Mouse (Mus musculus) C2C12 (cell line): ENCODE measurements around the gene Fnbp1.

Source experiments
- CEBPB ChIP-seq: IDR thresholded peaks from one replicate; pipeline ENCODE4 v1.6.1; 2011; ENCODE audit warnings: low read depth, mild to moderate bottlenecking, control low read depth, moderate library complexity
- CTCF ChIP-seq: IDR thresholded peaks from one replicate; pipeline ENCODE4 v1.5.1; 2011; ENCODE audit not compliant: control insufficient read depth, insufficient read depth, insufficient read length
- FOSL1 ChIP-seq: IDR thresholded peaks from one replicate; pipeline ENCODE4 v1.8.0; 2011; ENCODE audit warnings: mild to moderate bottlenecking, low read length; ENCODE audit not compliant: poor library complexity, insufficient read depth, severe bottlenecking
- MAX ChIP-seq: IDR thresholded peaks from one replicate; pipeline ENCODE4 v1.6.1; 2011; ENCODE audit warnings: mild to moderate bottlenecking, control low read depth
- MYOD1 ChIP-seq: IDR thresholded peaks from one replicate; pipeline ENCODE4 v1.6.1; 2011; ENCODE audit warnings: low read depth; ENCODE audit not compliant: control insufficient read depth, insufficient read length
- MYOG ChIP-seq: IDR thresholded peaks from one replicate; pipeline ENCODE4 v1.6.1; 2011; ENCODE audit not compliant: control insufficient read depth, insufficient read length; ENCODE audit errors: extremely low read depth
- USF1 ChIP-seq: IDR thresholded peaks from one replicate; pipeline ENCODE4 v1.6.1; 2011; ENCODE audit warnings: low read depth, mild to moderate bottlenecking, control low read depth, moderate library complexity

DNA sequence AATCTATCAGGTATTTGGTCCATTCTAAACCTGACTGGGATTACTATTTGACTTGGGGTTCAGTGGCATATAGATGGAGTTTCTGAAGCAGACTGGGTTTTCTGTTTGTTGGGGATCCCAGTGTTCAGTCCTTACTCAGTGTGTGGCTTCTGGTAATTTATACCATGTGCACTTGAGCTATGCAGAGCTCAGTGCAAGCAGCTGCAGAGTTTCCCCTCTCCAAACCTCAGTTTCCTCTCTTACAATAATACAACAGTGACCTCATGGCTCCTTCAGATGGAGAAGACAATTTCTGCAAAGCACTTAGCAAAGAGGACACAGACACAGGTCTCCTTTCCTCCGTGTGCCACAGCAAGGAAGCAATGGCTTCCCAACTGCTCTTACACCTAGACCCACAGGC is 3.1 kb upstream of the Fnbp1 start:
- TF ChIP-seq CTCF (no peak), USF1 (no peak), MYOD1 (no peak), MAX (no peak), FOSL1 (no peak), CEBPB (no peak), MYOG (no peak)
